Mouse (Mus musculus) urinary bladder, adult 2 months (tissue): ENCODE measurements around the gene Uck2. TPM values are rescaled to one million over a fixed set of nuclear protein-coding genes. Genes with fewer than 3 reads are reported as not detected.

Experiments
- DNase-seq: peaks from one replicate; pipeline ENCODE4 v3.0.0; 2022; ENCODE audit warnings: low spot score
- polyA plus RNA-seq: library from polyadenylated mRNA; depleted of rRNA; stranded (reverse); fragments of >200 nt; gene quantifications from 2 replicates; pipeline ENCODE4 v1.2.3, GENCODE M21; 2012

Uck2 gene
- polyA plus RNA-seq, 1 experiment = 12.0 TPM

GRCm38 (mm10) chr1:167253579-167253978, 31.5 kb downstream of the Uck2 start:
- no peak for DNase-seq

GRCm38 (mm10) chr1:167249881-167250280, 35.2 kb downstream of the Uck2 start:
- no peak for DNase-seq

- no peak for DNase-seq
Measured at GRCm38 (mm10) chr1:167249252-167249651, 35.9 kb downstream of the Uck2 start.

GRCm38 (mm10) chr1:167247886-167248285, 37.2 kb downstream of the Uck2 start:
- no peak for DNase-seq

- no peak for DNase-seq
Measured at GRCm38 (mm10) chr1:167246976-167247375, 38.1 kb downstream of the Uck2 start.

GRCm38 (mm10) chr1:167246275-167246674, 38.8 kb downstream of the Uck2 start:
- DNase-seq = no peak

GRCm38 (mm10) chr1:167245180-167245641, 39.9 kb downstream of the Uck2 start:
- no peak for DNase-seq

- DNase-seq = no peak
Measured at GRCm38 (mm10) chr1:167242191-167242681, 42.9 kb downstream of the Uck2 start.

- DNase-seq = no peak
Measured at GRCm38 (mm10) chr1:167241487-167241886, 43.6 kb downstream of the Uck2 start.

- DNase-seq = no peak
Measured at GRCm38 (mm10) chr1:167240361-167240760, 44.8 kb downstream of the Uck2 start.

- DNase-seq = no peak
Measured at GRCm38 (mm10) chr1:167239916-167240315, 45.2 kb downstream of the Uck2 start.

- no peak for DNase-seq
Measured at GRCm38 (mm10) chr1:167237798-167238197, 47.3 kb downstream of the Uck2 start.

- DNase-seq = no peak
Measured at GRCm38 (mm10) chr1:167236790-167237189, 48.3 kb downstream of the Uck2 start.

- no peak for DNase-seq
Measured at GRCm38 (mm10) chr1:167234344-167234743, 50.8 kb downstream of the Uck2 start.

- no peak for DNase-seq
Measured at GRCm38 (mm10) chr1:167232918-167233317, 52.2 kb downstream of the Uck2 start.

- DNase-seq = no peak
Measured at GRCm38 (mm10) chr1:167231612-167232283, 53.4 kb downstream of the Uck2 start.

- DNase-seq = no peak
Measured at GRCm38 (mm10) chr1:167230930-167231611, 54.0 kb downstream of the Uck2 start.

- DNase-seq = no peak
Measured at GRCm38 (mm10) chr1:167222382-167223010, 62.6 kb downstream of the Uck2 start.

- DNase-seq = peak; percentile 47
Measured at GRCm38 (mm10) chr1:167220303-167221174, 64.6 kb downstream of the Uck2 start.

GRCm38 (mm10) chr1:167215460-167215859, 69.7 kb downstream of the Uck2 start:
- DNase-seq = no peak

- DNase-seq = no peak
Measured at GRCm38 (mm10) chr1:167212710-167213109, 72.4 kb downstream of the Uck2 start.
